Mouse (Mus musculus) adipocyte (in vitro differentiated cells): ENCODE measurements around the gene Esp3.
"Not testable (repeated sequence)": the region's sequence is repeated elsewhere in the genome, so short reads cannot be mapped to it uniquely, and the experiment has no call there.

Experiments
- DNase-seq: peaks from one replicate; pipeline ENCODE4 v3.0.0-alpha.2; 2016; ENCODE audit warnings: low spot score

The Esp3 gene

DNA sequence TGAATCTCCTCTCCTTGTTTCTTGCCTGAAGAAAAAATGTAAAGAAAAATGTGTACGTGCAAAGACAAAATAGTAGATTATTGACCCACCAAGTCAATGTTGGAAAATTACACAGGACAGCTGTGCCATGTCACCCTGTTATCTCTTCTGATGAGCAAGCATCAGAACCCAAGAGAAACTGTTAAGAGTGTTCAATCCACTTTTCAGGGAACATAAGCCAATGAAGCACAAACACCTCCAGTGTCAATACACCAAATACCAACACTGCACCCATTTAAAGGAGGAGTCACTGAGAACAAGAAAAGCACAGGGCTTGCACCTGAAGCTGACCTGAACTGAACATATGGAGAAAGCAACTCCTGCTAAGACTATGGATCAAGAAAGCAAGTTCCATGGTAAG, at the start of gene Esp3:
TSS of gene Esp3 (plus strand) at position 301 of the 400 bp plus-strand sequence.
- DNase-seq, result not testable (repeated sequence)

DNA sequence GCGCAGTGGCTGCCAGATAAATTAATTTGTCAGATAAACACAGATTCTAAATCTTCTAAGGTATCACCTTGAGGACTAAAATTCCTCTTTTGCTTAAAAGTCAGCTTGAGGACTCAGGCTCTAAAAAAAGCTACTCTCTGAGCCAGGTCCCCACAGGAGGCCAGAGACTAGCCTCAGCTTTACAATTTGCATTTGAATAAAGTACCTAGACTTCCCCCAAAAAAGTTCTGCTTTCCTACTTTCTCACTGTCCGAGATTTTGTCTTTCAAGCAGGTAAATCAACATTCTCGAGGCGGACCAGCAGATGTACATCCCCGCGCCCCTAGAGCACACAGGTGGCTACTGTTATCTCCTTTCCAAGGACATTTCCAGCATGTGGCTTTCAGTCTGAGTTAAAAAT, 48.0 kb upstream of the Esp3 start:
- not testable (repeated sequence) for DNase-seq

DNA sequence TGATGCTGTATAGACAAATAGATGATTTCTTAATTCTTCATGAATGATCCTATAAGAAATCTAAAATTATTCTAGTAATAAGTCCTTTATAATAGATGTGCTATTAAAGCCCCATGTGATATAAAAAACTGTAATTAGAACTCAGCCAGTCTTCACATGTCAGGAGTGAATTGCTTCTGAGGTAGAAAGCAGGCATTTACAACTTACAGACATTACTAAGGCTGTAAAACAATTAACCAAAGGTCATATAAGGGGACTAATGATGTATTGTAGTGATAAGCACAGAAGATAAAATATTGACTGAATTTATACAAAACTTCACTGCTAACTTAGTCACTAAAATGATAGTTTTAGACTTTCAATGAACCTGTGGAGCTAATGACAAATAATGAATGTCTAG, 40.6 kb upstream of the Esp3 start:
- DNase-seq, result no peak

DNA sequence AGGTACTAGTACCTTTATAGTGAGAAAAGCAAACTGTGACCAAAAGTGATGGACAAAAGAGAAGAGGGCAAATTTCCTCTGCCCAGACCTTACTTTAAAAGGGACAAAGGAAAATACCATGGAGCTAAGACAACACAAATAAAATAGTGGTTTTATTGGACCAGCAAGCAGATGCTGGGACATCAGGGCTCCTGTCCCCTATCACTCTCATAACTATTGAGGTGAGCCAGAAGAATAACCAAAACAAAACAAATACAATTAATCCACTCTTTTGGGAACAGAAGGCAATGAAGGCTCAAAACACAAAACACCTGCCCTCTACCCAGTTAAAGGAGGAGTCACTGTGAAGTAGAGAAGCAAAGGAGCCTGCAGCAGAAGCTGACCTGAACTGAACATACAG, 33.6 kb upstream of the Esp3 start, which contains the start of gene Esp4:
TSS of gene Esp4 (plus strand) at position 301 of the 400 bp plus-strand sequence.
- no peak for DNase-seq

DNA sequence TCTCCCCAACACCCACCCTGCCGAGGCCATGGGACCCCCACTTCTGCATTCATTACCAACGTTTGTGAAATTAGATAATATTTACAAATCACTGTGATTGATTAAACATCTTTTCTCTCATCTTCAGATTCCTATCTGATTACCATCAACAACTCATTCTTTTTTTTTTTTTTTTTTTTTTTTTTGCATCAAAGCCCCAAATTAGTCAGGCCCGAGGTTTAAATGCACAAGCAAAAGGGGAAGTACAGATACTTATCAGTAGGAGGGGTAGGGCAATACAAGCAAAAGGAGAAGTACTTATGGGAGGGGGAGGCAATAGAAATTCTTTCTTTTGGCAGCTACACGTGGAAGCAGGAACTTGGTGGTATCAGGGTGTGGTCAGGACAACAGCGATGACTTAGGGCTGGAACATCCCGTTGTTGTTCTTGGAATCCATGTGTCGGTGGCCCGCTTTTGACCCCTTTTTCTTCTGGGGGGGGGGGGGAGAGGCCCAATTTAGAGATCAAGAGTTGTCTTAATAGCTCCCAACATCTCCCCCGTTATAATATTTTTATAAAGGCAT, 30.3 kb downstream of the Esp3 start:
- DNase-seq, result not testable (repeated sequence)

DNA sequence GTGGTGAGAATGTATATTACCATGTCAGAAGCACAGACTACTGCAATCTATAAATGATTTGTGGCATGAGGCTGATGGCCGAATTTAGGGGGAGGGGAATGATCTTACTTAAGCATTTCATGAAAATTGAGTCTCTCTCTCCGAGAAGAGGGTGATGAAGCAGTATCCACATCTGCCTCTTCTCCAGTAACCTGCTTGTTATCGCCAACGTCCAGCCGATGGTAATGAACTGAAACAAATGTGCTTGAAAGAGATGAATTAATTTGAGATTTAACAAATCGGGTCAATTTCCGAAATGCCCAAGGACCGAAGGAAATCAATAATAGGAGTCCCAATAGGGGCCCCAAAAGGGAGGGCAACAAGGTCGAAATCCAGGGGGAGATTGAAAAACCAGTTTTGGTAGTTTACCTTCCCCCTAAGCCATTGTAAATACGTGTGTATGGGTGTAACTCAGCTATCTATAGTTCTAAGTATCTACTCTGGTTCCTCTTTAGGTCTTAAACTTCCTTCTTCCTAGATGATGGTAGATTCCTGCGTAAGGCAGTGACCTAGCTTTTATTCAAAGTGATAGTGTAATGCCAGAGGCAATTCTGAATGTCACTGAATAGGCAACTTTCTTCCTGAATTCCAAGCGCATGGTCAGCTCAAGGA, 31.4 kb downstream of the Esp3 start:
- not testable (repeated sequence) for DNase-seq
